ENCODE assay signal across 8 mouse cellular contexts in the genomic region with DNA sequence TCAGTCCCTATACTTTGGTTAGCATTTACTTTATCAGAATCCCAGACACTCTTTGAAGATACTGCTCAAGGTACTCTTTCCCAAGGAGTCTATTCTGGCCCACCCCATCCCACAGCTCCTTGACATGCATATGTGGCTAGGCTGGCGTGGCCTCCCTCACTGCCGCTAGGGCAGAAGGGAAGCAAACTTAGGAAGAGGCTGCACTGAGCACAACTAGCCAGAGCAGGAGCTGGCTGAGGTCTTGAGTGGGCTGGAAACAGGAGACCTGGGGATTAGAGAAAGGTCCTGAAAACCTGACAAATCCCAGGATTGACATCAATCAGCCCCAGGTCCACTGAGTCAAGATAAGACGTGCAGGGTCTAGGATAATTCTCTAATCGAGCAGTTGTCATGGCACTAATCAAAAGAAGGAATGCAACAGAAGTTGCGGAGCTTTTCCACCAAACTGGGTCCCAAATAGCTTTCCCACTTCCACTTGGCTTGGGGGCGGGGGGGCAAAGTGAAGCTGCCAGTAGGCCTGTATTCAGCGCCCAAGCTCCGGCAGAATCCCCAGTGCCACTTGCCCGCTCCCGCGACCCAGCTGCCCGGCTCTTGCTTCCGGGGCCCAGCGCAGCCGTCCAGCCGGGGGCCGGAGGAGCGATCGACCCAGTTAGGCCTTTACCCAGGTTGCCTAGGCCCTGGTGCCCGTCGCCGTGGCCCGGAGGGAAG. TPM values are rescaled to one million over a fixed set of nuclear protein-coding genes. Genes with fewer than 3 reads are reported as not detected.
DNase-seq lines count a peak whose midpoint lies in the region; ATAC-seq lines count a peak whose summit lies in the region.

No protein-coding gene starts in this region.

- peak overlapping the region; percentile 52 for H3K4me2 ChIP-seq in forebrain, embryonic 16.5 days (ENCODE audit: low read length)
- peak overlapping the region; percentile 76 for H3K4me2 ChIP-seq in stomach, embryonic 16.5 days (ENCODE audit: low read depth, low read length)

- H3K36me3 ChIP-seq in erythroblast, embryonic 14.5 days (ENCODE audit: control insufficient read depth): peaks cover 21% of the 10 kb centered on the region
- no peaks in the 10 kb centered on the region for H3K36me3 ChIP-seq in forebrain, embryonic 16.5 days (ENCODE audit: control insufficient read depth, insufficient read depth)
- H3K36me3 ChIP-seq in stomach, embryonic 16.5 days (ENCODE audit: control insufficient read depth, insufficient read depth, low read length): no peaks in the 10 kb centered on the region

- 7% methylated on average over 23 of the region's 23 CpGs for WGBS in forebrain, embryonic 16.5 days
- 9% methylated on average over 23 of the region's 23 CpGs for WGBS in stomach, embryonic 16.5 days

- ATAC-seq in erythroblast, adult 5-6 weeks (replicated peaks; ENCODE audit: low FRiP score, poor library complexity, severe bottlenecking): no peak
- peak; percentile 24; the same call in 1 of the 2 replicates for ATAC-seq in forebrain, embryonic 16.5 days
- no peak; the same call in 1 of the 2 replicates for ATAC-seq in stomach, embryonic 16.5 days (ENCODE audit: insufficient read depth, low FRiP score)

- peak overlapping the region; percentile 71 for H3K4me3 ChIP-seq in erythroblast, embryonic 14.5 days (replicated peaks)
- H3K4me3 ChIP-seq in forebrain, embryonic 16.5 days (replicated peaks; ENCODE audit: low read length): peak overlapping the region; percentile 45
- H3K4me3 ChIP-seq in stomach, embryonic 16.5 days (replicated peaks; ENCODE audit: low read length): peak overlapping the region; percentile 58

- 0 out of 2 replicates have a peak, but pooled peaks cover 3% of the 10 kb centered on the region for H3K27me3 ChIP-seq in erythroblast, embryonic 14.5 days (ENCODE audit: control insufficient read depth)
- no peaks in the 10 kb centered on the region for H3K27me3 ChIP-seq in forebrain, embryonic 16.5 days (replicated peaks; ENCODE audit: control insufficient read depth, insufficient read depth, low read length)
- no peaks in the 10 kb centered on the region for H3K27me3 ChIP-seq in stomach, embryonic 16.5 days (ENCODE audit: control insufficient read depth, insufficient read depth, low read length)

- H3K9me3 ChIP-seq in erythroblast, embryonic 14.5 days (ENCODE audit: control insufficient read depth, low read length): peaks cover 3% of the 10 kb centered on the region; the same call in 1 of the 2 replicates
- peaks cover 3% of the 10 kb centered on the region; the same call in 1 of the 2 replicates for H3K9me3 ChIP-seq in forebrain, embryonic 16.5 days (ENCODE audit: control insufficient read depth, low read length)
- no peaks in the 10 kb centered on the region for H3K9me3 ChIP-seq in stomach, embryonic 16.5 days (replicated peaks; ENCODE audit: control insufficient read depth, low read length)

- peak overlapping the region; percentile 0; the same call in 1 of the 2 replicates for H3K27ac ChIP-seq in forebrain, embryonic 16.5 days (ENCODE audit: low read length)
- H3K27ac ChIP-seq in stomach, embryonic 16.5 days (ENCODE audit: low read length): peak overlapping the region; percentile 94

- peak; percentile 44 for DNase-seq in R1 (ENCODE audit: low read depth, low spot score)
- peak; percentile 39 for DNase-seq in kidney, adult 9 months
- DNase-seq in lung, postnatal 14 days: peak; percentile 29
- no peak for DNase-seq in spleen, postnatal 36 days (ENCODE audit: low spot score in 2 of 2)

- peaks cover 23% of the 10 kb centered on the region for H3K4me1 ChIP-seq in erythroblast, embryonic 14.5 days (ENCODE audit: control insufficient read depth)
- peaks cover 20% of the 10 kb centered on the region for H3K4me1 ChIP-seq in forebrain, embryonic 16.5 days (replicated peaks; ENCODE audit: control insufficient read depth, insufficient read depth, low read length)
- H3K4me1 ChIP-seq in stomach, embryonic 16.5 days (ENCODE audit: control insufficient read depth, insufficient read depth, low read length): peaks cover 10% of the 10 kb centered on the region; the same call in 1 of the 2 replicates

- H3K9ac ChIP-seq in forebrain, embryonic 16.5 days (replicated peaks; ENCODE audit: low read depth, low read length): peak overlapping the region; percentile 71
- H3K9ac ChIP-seq in stomach, embryonic 16.5 days (ENCODE audit: low read length): peak overlapping the region; percentile 94

RNA-seq across cellular contexts. Expression of gene Nlrx1, which starts 0.9 kb away (rescaled TPM):
- polyA plus RNA-seq in erythroblast, embryonic 14.5 days (2012): 0.07 TPM in 1 of 2 replicates, not detected in the other
- 2.7 and 5.6 TPM in 2 replicates for total RNA-seq in erythroblast, adult 5-6 weeks (2015; ENCODE audit: low replicate concordance)
- 0.98 and 11.2 TPM in 2 replicates for total RNA-seq in erythroblast, adult 5-6 weeks (2017; ENCODE audit: low replicate concordance)
- 4.3 and 5.2 TPM in 2 replicates for polyA plus RNA-seq in forebrain, embryonic 16.5 days (2015; fragmentation: Nextera tagmentation; extraction: Ambion mirVana)
- polyA plus RNA-seq in stomach, embryonic 16.5 days (2015; fragmentation: Nextera tagmentation; extraction: Ambion mirVana): 11.4 and 13.7 TPM in 2 replicates

RNA-seq across cellular contexts. Expression of gene Pdzd3, which starts 16.2 kb away (rescaled TPM):
- polyA plus RNA-seq in erythroblast, embryonic 14.5 days (2012): not detected in 2 replicates
- total RNA-seq in erythroblast, adult 5-6 weeks (2015; ENCODE audit: low replicate concordance): not detected in 2 replicates
- not detected in 2 replicates for total RNA-seq in erythroblast, adult 5-6 weeks (2017; ENCODE audit: low replicate concordance)
- polyA plus RNA-seq in forebrain, embryonic 16.5 days (2015; fragmentation: Nextera tagmentation; extraction: Ambion mirVana): 0.53 and 0.73 TPM in 2 replicates
- 1.3 and 2.4 TPM in 2 replicates for polyA plus RNA-seq in stomach, embryonic 16.5 days (2015; fragmentation: Nextera tagmentation; extraction: Ambion mirVana)

RNA-seq across cellular contexts. Expression of gene Abcg4, which starts 20.9 kb away (rescaled TPM):
- polyA plus RNA-seq in erythroblast, embryonic 14.5 days (2012): 19.1 and 19.9 TPM in 2 replicates
- total RNA-seq in erythroblast, adult 5-6 weeks (2015; ENCODE audit: low replicate concordance): 20.8 and 24.2 TPM in 2 replicates
- 18.1 and 18.8 TPM in 2 replicates for total RNA-seq in erythroblast, adult 5-6 weeks (2017; ENCODE audit: low replicate concordance)
- polyA plus RNA-seq in forebrain, embryonic 16.5 days (2015; fragmentation: Nextera tagmentation; extraction: Ambion mirVana): 16.9 and 21.8 TPM in 2 replicates
- 5.2 and 5.3 TPM in 2 replicates for polyA plus RNA-seq in stomach, embryonic 16.5 days (2015; fragmentation: Nextera tagmentation; extraction: Ambion mirVana)

RNA-seq across cellular contexts. Expression of gene Ccdc153, which starts 27.0 kb away (rescaled TPM):
- not detected in 2 replicates for polyA plus RNA-seq in erythroblast, embryonic 14.5 days (2012)
- not detected in 2 replicates for total RNA-seq in erythroblast, adult 5-6 weeks (2015; ENCODE audit: low replicate concordance)
- total RNA-seq in erythroblast, adult 5-6 weeks (2017; ENCODE audit: low replicate concordance): not detected in 2 replicates
- polyA plus RNA-seq in forebrain, embryonic 16.5 days (2015; fragmentation: Nextera tagmentation; extraction: Ambion mirVana): 0.48 TPM in 1 of 2 replicates, not detected in the other
- 0.19 and 0.55 TPM in 2 replicates for polyA plus RNA-seq in stomach, embryonic 16.5 days (2015; fragmentation: Nextera tagmentation; extraction: Ambion mirVana)

RNA-seq across cellular contexts. Expression of gene Cbl, which starts 33.6 kb away (rescaled TPM):
- polyA plus RNA-seq in erythroblast, embryonic 14.5 days (2012): 0.13 and 0.16 TPM in 2 replicates
- total RNA-seq in erythroblast, adult 5-6 weeks (2015; ENCODE audit: low replicate concordance): 43.7 and 46.9 TPM in 2 replicates
- 14.6 and 35.3 TPM in 2 replicates for total RNA-seq in erythroblast, adult 5-6 weeks (2017; ENCODE audit: low replicate concordance)
- polyA plus RNA-seq in forebrain, embryonic 16.5 days (2015; fragmentation: Nextera tagmentation; extraction: Ambion mirVana): 26.3 and 27.1 TPM in 2 replicates
- polyA plus RNA-seq in stomach, embryonic 16.5 days (2015; fragmentation: Nextera tagmentation; extraction: Ambion mirVana): 12.5 and 14.0 TPM in 2 replicates

Comparison
In these comparisons a context has a peak if more than half of its experiments do, and no peak if none do; other contexts are left out.
1. DNase-seq: peak in R1 (single experiment), kidney, adult 9 months (single experiment) and lung, postnatal 14 days (single experiment); none in spleen, postnatal 36 days (0 of 2).
2. Peak in every context shown above with its lines, with median percentiles within 50 percentile points of each other: H3K4me3 ChIP-seq.